Mouse (Mus musculus): Measurements from ENCODE around the gene Gm4881.

DNA sequence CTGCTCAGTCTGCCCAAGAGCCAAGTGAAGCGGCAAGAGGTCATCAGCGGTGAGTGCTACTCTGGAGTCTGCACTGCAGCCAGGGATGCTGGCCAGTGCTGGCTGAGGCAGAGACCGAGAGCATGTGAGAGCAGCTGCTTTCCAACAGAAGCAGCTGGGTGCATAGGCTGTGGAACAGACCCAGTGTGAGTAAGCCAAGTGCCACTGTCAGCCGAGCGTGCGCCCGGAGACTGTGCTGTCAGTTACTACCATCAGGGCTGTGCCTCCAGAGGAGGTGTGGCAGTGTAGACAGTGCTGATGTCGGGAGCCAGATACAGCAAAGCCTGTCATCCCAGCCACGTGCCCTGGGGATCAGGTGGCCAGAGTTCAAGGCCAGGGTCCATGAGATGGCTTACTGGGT, 24.6 kb downstream of the Gm4881 start:
- no peak for TF ChIP-seq TAL1 (conservative IDR thresholded peaks at IDR 0.05; ENCODE audit: low read depth, low read length)
- no peak for TF ChIP-seq CTCF (IDR thresholded peaks at IDR 0.05; ENCODE audit: low read depth, low read length)
- no peak for TF ChIP-seq POLR2AphosphoS5 (IDR thresholded peaks at IDR 0.05; ENCODE audit: insufficient replicate concordance, low read depth, low read length)
